Mouse (Mus musculus): ENCODE data around the gene Olfr196. TPM values are rescaled to one million over a fixed set of nuclear protein-coding genes. Genes with fewer than 3 reads are reported as not detected.

Olfr196 gene
- polyA plus RNA-seq (2017; shearing (Covaris generic)), result not detected

GRCm38 (mm10) chr16:59170354-59170753 lies at the start of gene Olfr196:
TSS of gene Olfr196 (minus strand) at chr16:59170454.

GRCm38 (mm10) chr16:59219667-59220066 lies 49.4 kb upstream of the Olfr196 start, which contains the start of gene Olfr199:
TSS of gene Olfr199 (minus strand) at chr16:59219767.

GRCm38 (mm10) chr16:59203433-59203832 lies 33.2 kb upstream of the Olfr196 start, which contains the start of gene Olfr198:
TSS of gene Olfr198 (minus strand) at chr16:59203533.

GRCm38 (mm10) chr16:59146746-59147145 lies 23.5 kb downstream of the Olfr196 start, which contains the start of gene Olfr195:
TSS of gene Olfr195 (plus strand) at chr16:59147046.

GRCm38 (mm10) chr16:59120969-59121368 lies 49.3 kb downstream of the Olfr196 start, which contains the start of gene Olfr194:
TSS of gene Olfr194 (minus strand) at chr16:59121069.

Other genes with a start within 250 kb of the Olfr196 start
- not detected for gene Olfr181, start 241.7 kb downstream of the Olfr196 start, polyA plus RNA-seq (2017; shearing (Covaris generic))
- not detected for gene Olfr180, start 241.1 kb downstream of the Olfr196 start, polyA plus RNA-seq (2017; shearing (Covaris generic))
- gene Olfr183, start 175.1 kb downstream of the Olfr196 start, polyA plus RNA-seq (2017; shearing (Covaris generic)), result not detected
- gene Olfr186, start 140.2 kb downstream of the Olfr196 start, polyA plus RNA-seq (2017; shearing (Covaris generic)), result not detected
- not detected for gene Olfr187, start 130.7 kb downstream of the Olfr196 start, polyA plus RNA-seq (2017; shearing (Covaris generic))
- gene Olfr190, start 92.4 kb downstream of the Olfr196 start, polyA plus RNA-seq (2017; shearing (Covaris generic)), result not detected
- not detected for gene Olfr191, start 80.6 kb downstream of the Olfr196 start, polyA plus RNA-seq (2017; shearing (Covaris generic))
- gene Olfr193, start 58.6 kb downstream of the Olfr196 start, polyA plus RNA-seq (2017; shearing (Covaris generic)), result not detected
- gene Olfr194, start 49.4 kb downstream of the Olfr196 start, polyA plus RNA-seq (2017; shearing (Covaris generic)), result not detected
- not detected for gene Olfr195, start 23.4 kb downstream of the Olfr196 start, polyA plus RNA-seq (2017; shearing (Covaris generic))
- gene Olfr198, start 33.1 kb upstream of the Olfr196 start, polyA plus RNA-seq (2017; shearing (Covaris generic)), result not detected
- gene Olfr199, start 49.3 kb upstream of the Olfr196 start, polyA plus RNA-seq (2017; shearing (Covaris generic)), result not detected
- not detected for gene Olfr201, start 102.2 kb upstream of the Olfr196 start, polyA plus RNA-seq (2017; shearing (Covaris generic))
- not detected for gene Olfr202, start 116.3 kb upstream of the Olfr196 start, polyA plus RNA-seq (2017; shearing (Covaris generic))
- not detected for gene Olfr203, start 128.4 kb upstream of the Olfr196 start, polyA plus RNA-seq (2017; shearing (Covaris generic))
- not detected for gene Olfr204, start 147.8 kb upstream of the Olfr196 start, polyA plus RNA-seq (2017; shearing (Covaris generic))
- gene Olfr205, start 160.7 kb upstream of the Olfr196 start, polyA plus RNA-seq (2017; shearing (Covaris generic)), result not detected
- gene Olfr206, start 178.8 kb upstream of the Olfr196 start, polyA plus RNA-seq (2017; shearing (Covaris generic)), result not detected
- not detected for gene Olfr209, start 193.5 kb upstream of the Olfr196 start, polyA plus RNA-seq (2017; shearing (Covaris generic))
- gene Gabrr3, start 236.9 kb upstream of the Olfr196 start, polyA plus RNA-seq (2017; shearing (Covaris generic)), result not detected